Mouse (Mus musculus) limb, embryonic 11.5 days (tissue): ENCODE data around the gene Ncf4. TPM values are rescaled to one million over a fixed set of nuclear protein-coding genes. Genes with fewer than 3 reads are reported as not detected.

ENCODE experiments used
- ATAC-seq: fragments of 200-750 bp; cut with Nextera tagmentation; 2 replicates; pipeline ENCODE4 v1.8.0; 2017; ENCODE audit warnings: low read depth; ENCODE audit not compliant: insufficient number of reproducible peaks, low FRiP score, low TSS enrichment
- DNase-seq: peaks from one replicate; pipeline ENCODE4 v3.0.0-alpha.2; 2015; ENCODE audit warnings: low spot score
- H3K27ac ChIP-seq: fragments of 300-500 bp; sonication (generic); replicated peaks from 2 replicates; pipeline ENCODE4 v1.5.1; 2014; ENCODE audit warnings: low read depth, mild to moderate bottlenecking, low read length
- H3K27me3 ChIP-seq: fragments of 300-500 bp; sonication (generic); 2 replicates; pipeline ENCODE4 v1.6.1; 2014; ENCODE audit warnings: mild to moderate bottlenecking, low read length, mixed read lengths; ENCODE audit not compliant: control insufficient read depth, insufficient read depth
- H3K36me3 ChIP-seq: fragments of 300-500 bp; sonication (generic); 2 replicates; pipeline ENCODE4 v1.6.1; 2014; ENCODE audit warnings: mild to moderate bottlenecking, low read length, moderate library complexity, mixed read lengths; ENCODE audit not compliant: control insufficient read depth, insufficient read depth
- H3K4me1 ChIP-seq: fragments of 300-500 bp; sonication (generic); 2 replicates; pipeline ENCODE4 v1.6.1; 2014; ENCODE audit warnings: low read length, mixed read lengths; ENCODE audit not compliant: control insufficient read depth, insufficient read depth
- H3K4me2 ChIP-seq: fragments of 300-500 bp; sonication (generic); 2 replicates; pipeline ENCODE4 v1.6.1; 2014; ENCODE audit warnings: low read depth, mild to moderate bottlenecking, moderate library complexity; ENCODE audit not compliant: severe bottlenecking
- H3K4me3 ChIP-seq: fragments of 300-500 bp; sonication (generic); 2 replicates; pipeline ENCODE4 v1.5.1; 2014; ENCODE audit warnings: low read depth, low read length
- H3K9ac ChIP-seq: fragments of 300-500 bp; sonication (generic); 2 replicates; pipeline ENCODE4 v1.6.1; 2014; ENCODE audit warnings: mild to moderate bottlenecking, low read length
- H3K9me3 ChIP-seq: fragments of 300-500 bp; sonication (generic); 2 replicates; pipeline ENCODE4 v1.6.1; 2016; ENCODE audit warnings: low read length; ENCODE audit not compliant: control insufficient read depth
- WGBS: fragments of 180-500 bp; shearing (Covaris S2); extraction: QIAGEN DNeasy Blood & Tissue Kit; methylation state at CpG from one replicate; pipeline ENCODE4 v1.1.7; 2014; 5-methylcytosine and 5-hydroxymethylcytosine counted together
- polyA plus RNA-seq: library from polyadenylated mRNA; unstranded; fragments of >200 nt; fragmentation: Nextera tagmentation; extraction: Ambion mirVana; gene quantifications from 2 replicates; pipeline ENCODE4 v1.2.1, GENCODE M21; 2014

Ncf4 gene
- polyA plus RNA-seq = 4.8 and 6.3 TPM in 2 replicates

DNA sequence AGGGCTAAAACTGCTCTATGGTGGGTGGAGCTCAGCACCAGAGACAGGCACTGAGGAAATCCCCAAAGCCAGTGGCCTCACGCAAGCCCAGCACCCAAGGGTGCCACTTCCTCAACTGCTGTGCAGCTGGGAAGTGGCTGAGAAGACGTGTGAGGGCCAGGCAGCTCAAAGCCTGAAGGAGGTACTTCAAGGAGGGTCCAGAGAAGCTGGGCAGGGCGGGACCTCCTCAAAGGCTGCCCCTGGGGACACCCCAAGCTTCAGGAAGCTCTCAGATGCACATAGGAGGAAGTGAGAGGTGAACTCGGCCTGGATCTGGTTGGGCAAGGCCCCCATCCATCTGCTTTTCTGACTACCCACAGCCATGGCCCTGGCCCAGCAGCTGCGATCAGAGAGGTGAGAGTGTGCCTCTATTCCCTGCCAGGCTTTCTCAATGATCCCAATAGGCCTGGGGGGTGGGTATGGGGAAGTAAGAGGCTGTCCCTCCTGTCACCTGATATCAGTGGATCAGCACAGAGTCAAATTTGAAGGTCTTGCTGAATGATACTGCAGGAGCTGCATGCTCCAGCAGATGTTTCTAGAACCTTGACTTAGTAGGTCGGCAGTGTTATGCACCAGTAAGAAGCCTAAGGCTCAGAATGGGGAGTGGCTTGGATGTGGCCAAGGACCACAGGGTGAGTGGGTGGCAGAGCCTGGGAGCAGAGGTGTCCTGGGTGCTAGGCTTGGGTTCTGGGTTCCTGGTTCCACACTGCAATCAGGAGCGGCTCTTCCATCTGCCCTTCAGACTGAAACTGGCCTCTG is at the start of gene Ncf4:
Gene Ncf4, plus strand, starts transcription at position 107 of the 798 bp plus-strand sequence.
- no peak for DNase-seq
- Histone ChIP-seq H3K27me3 (no peaks in the 10 kb centered on the region), H3K9me3 (no peaks in the 10 kb centered on the region), H3K36me3 (no peaks in the 10 kb centered on the region), H3K4me3 (no peak within 1 kb of the TSS), H3K9ac (no peak within 1 kb of the TSS), H3K4me2 (no peak within 1 kb of the TSS), H3K27ac (no peak within 1 kb of the TSS), H3K4me1 (no peaks in the 10 kb centered on the region)
- WGBS = 72% methylated on average over 7 of the region's 7 CpGs
- ATAC-seq = no peak

DNA sequence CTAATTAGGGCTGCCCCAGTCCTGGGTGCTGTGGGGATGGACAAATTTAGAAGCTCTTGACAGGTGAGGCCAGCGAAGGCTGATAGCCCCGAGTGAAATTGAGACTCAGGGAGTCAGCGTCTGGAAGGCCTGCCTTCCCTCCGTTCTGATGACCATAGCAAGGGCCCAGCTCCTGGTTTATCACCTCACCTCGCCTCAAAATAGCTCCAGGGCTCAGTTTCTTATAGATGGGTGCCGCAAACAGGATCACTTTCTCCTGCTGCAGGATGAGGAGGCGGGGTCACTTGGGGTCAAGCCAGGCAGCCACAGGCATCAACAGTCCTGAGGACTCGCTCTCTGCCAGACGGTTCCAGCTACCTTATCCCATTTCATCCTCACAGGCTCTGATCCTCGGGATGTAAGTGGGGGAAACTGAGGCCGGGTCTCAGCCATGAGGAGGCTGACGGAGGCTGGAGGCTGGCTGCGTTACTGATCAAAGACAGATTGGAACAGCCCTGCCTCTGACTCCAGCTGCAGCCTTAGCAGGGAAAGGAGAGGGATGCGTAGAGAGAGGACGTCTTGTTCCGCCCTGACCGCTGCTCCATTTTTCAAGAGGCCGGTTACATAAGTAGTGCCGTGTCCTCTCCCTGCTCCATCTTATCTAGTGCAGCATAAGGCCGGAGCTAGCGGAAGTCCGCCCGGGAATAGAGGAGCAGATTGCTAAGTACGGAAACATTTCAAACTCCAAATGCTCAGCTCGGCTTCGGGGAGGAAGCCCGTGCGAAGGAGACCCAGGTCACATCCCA is 49.3 kb upstream of the Ncf4 start:
- Histone ChIP-seq H3K36me3 (no peaks in the 10 kb centered on the region), H3K4me2 (no peak overlapping the region), H3K27me3 (no peaks in the 10 kb centered on the region), H3K9ac (no peak overlapping the region), H3K4me3 (no peak overlapping the region), H3K27ac (no peak overlapping the region), H3K4me1 (no peaks in the 10 kb centered on the region), H3K9me3 (no peaks in the 10 kb centered on the region)
- WGBS = 69% methylated on average over 28 of the region's 28 CpGs
- no peak for DNase-seq
- ATAC-seq = no peak

DNA sequence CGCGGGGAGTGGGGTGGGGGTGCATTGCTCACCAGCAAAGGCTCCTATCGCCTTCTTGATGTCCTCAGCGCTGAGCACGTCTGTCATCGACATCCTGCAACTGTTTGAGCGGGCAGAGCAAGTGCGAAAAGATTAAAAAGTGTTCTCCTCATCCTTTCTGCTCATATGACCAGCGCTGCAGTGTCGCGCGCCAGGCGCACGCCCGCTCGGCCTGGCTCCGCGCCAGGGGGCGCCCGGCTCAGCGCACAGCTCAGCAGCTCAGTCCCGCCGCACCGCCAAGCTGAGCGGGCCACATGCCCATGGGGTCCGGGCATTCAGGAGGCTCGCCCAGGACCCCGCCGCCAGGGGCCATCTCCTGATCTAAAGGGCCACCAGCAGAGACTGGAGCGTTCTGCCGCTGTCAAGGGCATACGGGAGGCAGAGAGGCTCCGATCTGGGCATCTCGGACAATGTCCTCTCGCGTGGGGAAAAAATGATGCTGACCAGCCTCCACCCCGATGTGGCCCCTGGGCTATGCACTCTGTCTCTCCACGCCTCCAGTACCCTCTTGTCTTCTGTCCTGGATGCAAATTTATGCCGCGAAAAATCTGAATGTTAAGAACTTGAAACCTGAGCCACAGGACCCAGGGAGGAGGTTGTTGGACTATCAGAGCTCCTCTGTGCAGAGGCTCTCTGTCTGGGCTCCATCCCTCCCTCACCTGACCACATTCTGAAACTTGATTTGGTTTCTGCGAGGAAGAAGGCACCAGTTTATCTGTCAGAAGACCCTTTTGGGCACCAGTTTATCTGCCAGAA is 40.4 kb upstream of the Ncf4 start:
- no peak overlapping the region; the same call in 1 of the 2 replicates for H3K9ac ChIP-seq

DNA sequence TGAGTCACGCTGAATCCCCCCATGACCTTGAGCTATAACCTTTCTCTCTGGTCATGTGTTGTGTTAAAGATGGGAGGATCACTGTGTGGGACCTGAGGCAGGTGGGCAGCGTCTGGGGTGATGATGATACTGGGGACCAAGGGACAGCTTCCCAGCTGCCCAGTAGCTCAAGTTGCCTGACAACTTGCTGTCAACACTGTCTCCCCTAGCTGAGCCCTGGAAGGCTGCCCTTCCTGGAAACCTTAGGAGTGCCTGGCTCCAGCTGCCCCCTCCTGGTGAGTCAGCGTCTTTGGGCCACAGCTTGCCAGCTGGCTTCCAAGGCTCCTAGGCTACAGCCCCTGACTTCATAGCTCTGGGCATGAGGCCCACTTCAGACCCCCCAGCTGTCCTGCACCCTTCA is 39.4 kb upstream of the Ncf4 start:
- DNase-seq (no peak), ATAC-seq (no peak)
- WGBS = 34% methylated on average over 3 of the region's 3 CpGs
- H3K9ac ChIP-seq = no peak overlapping the region
- H3K27ac ChIP-seq = no peak overlapping the region
- no peak overlapping the region for H3K4me3 ChIP-seq
- no peaks in the 10 kb centered on the region for H3K9me3 ChIP-seq
- H3K27me3 ChIP-seq = peaks cover 25% of the 10 kb centered on the region
- H3K36me3 ChIP-seq = no peaks in the 10 kb centered on the region
- no peak overlapping the region for H3K4me2 ChIP-seq
- H3K4me1 ChIP-seq = no peaks in the 10 kb centered on the region

More for the DNA sequence above, 40.4 kb upstream of the Ncf4 start:
- peaks cover 25% of the 10 kb centered on the region for H3K27me3 ChIP-seq
- no peaks in the 10 kb centered on the region for H3K4me1 ChIP-seq
- WGBS = 2% methylated on average over 41 of the region's 41 CpGs
- DNase-seq (peak; percentile 62), ATAC-seq (no peak)
- peak overlapping the region; percentile 45; the same call in 1 of the 2 replicates for H3K4me2 ChIP-seq
- no peak overlapping the region for H3K27ac ChIP-seq
- no peaks in the 10 kb centered on the region for H3K9me3 ChIP-seq
- H3K36me3 ChIP-seq = no peaks in the 10 kb centered on the region
- peak overlapping the region; percentile 24 for H3K4me3 ChIP-seq

DNA sequence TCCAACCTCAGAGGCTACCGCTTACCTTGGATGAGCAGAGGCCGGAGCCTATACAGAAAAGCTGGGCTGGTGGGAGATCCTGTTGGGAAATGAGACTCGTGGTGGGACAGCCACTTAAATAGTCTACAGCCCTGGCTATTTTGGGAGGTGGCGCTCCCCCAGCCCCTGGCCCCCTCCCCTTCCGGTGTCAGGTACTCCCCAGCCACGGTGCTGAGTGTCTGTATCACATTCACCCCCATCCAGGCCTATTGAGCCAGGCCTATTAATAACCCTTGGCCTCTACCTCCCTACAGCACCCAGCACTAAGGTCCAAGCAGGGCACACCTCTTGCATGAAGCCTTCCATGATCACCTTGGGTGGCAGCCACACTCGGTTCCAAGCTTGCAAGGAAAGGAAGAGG is 38.3 kb upstream of the Ncf4 start, which contains the start of gene Pvalb:
Gene Pvalb, minus strand, starts transcription at position 89 of the 400 bp plus-strand sequence.
- no peak for DNase-seq
- H3K27me3 ChIP-seq = peaks cover 25% of the 10 kb centered on the region

DNA sequence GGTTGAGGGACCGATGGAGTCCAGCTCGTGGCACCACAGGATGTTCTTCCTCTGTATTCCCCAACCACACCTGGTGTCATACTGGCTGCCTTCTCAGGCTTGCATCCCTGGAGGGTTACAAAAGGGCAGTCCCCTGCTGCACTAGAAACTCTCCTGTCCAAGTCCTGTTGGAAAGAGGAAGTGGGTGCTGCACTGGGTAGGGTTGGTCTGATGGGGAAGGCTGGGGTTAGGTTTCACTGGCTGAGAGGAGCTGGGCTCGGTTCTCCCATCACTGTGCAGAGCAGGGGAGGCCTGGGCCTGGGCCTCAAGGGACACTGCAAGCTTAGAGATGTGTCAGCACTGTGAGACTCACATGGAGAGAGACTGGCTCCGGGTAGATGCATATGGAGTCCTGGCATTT is 34.4 kb upstream of the Ncf4 start:
- 82% methylated on average over 4 of the region's 4 CpGs for WGBS
- H3K9me3 ChIP-seq = no peaks in the 10 kb centered on the region
- H3K9ac ChIP-seq = no peak overlapping the region
- H3K27ac ChIP-seq = no peak overlapping the region
- peaks cover 3% of the 10 kb centered on the region; the same call in 1 of the 2 replicates for H3K27me3 ChIP-seq
- no peak overlapping the region for H3K4me3 ChIP-seq
- H3K4me1 ChIP-seq = no peaks in the 10 kb centered on the region
- H3K4me2 ChIP-seq = no peak overlapping the region
- H3K36me3 ChIP-seq = no peaks in the 10 kb centered on the region
- ATAC-seq (no peak), DNase-seq (no peak)

More for the DNA sequence above, 38.3 kb upstream of the Ncf4 start, which contains the start of gene Pvalb:
- H3K36me3 ChIP-seq = no peaks in the 10 kb centered on the region
- no peak within 1 kb of the TSS for H3K27ac ChIP-seq
- ATAC-seq = no peak
- H3K9me3 ChIP-seq = no peaks in the 10 kb centered on the region
- no peaks in the 10 kb centered on the region for H3K4me1 ChIP-seq
- H3K9ac ChIP-seq = no peak within 1 kb of the TSS
- no peak within 1 kb of the TSS for H3K4me3 ChIP-seq
- H3K4me2 ChIP-seq = no peak within 1 kb of the TSS
- whole genome bisulfite sequencing = 83% methylated on average over 7 of the region's 7 CpGs

DNA sequence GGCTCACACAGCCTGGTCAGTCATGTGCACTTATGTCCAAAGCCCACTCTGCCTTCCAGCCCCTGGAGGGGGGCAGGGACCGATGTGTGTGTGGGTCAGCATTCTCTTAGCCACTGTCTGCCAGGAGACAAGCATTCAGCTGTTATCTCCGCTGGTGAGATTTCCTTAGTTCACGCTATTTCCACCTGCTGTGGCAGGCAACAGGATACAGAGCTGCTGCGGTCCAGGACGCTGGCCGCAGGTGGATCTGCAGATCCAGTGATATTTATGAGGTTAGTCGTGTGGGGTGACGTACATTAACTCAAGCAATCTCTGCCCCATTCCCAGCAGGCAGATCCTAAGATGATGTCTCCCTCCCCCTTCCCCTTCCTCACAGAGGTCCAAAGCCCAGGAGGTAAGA is 33.2 kb upstream of the Ncf4 start:
- Histone ChIP-seq H3K27me3 (no peaks in the 10 kb centered on the region), H3K4me1 (no peaks in the 10 kb centered on the region), H3K9ac (no peak overlapping the region), H3K4me2 (no peak overlapping the region), H3K27ac (no peak overlapping the region), H3K36me3 (no peaks in the 10 kb centered on the region), H3K9me3 (no peaks in the 10 kb centered on the region), H3K4me3 (no peak overlapping the region)
- ATAC-seq (no peak), DNase-seq (no peak)
- 83% methylated on average over 8 of the region's 8 CpGs for WGBS

DNA sequence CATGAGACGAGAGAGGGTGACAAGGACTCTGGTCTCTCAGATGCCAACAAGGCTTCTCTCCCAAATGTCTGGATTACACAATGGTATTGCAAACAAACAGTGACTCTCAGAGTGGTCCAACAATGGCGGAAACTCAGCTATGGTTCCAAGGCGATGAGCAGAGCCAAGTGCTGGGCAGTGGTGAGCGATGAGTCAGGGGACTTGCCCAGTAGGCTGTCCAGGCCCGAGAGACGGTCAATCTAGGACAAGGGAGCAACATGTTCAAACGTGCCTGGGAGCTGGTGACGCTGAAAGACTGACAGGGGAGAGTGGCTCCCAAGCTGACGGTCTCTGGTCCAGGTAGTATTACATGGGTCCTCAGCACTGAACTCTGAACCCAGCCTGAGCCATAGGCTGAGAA is 29.3 kb upstream of the Ncf4 start:
- no peak overlapping the region for H3K4me3 ChIP-seq
- H3K27me3 ChIP-seq = no peaks in the 10 kb centered on the region
- H3K4me2 ChIP-seq = no peak overlapping the region
- H3K9ac ChIP-seq = no peak overlapping the region
- H3K4me1 ChIP-seq = no peaks in the 10 kb centered on the region
- WGBS = 84% methylated on average over 9 of the region's 9 CpGs
- no peaks in the 10 kb centered on the region for H3K36me3 ChIP-seq
- no peaks in the 10 kb centered on the region for H3K9me3 ChIP-seq
- ATAC-seq (no peak), DNase-seq (no peak)
- no peak overlapping the region for H3K27ac ChIP-seq
